Mouse (Mus musculus) forebrain, embryonic 15.5 days (tissue): ENCODE measurements around the gene Prune1. TPM values are rescaled to one million over a fixed set of nuclear protein-coding genes. Genes with fewer than 3 reads are reported as not detected.
A peak's percentile ranks its signal among the peaks of the same experiment; 100 is the strongest.

Experiments
- ATAC-seq: fragments of 200-750 bp; cut with Nextera tagmentation; replicated peaks from 2 replicates; pipeline ENCODE4 v1.8.0; 2017; ENCODE audit warnings: mild to moderate bottlenecking, moderate TSS enrichment, moderate library complexity
- H3K27ac ChIP-seq: fragments of 300-500 bp; sonication (generic); replicated peaks from 2 replicates; pipeline ENCODE4 v1.5.1; 2015; ENCODE audit warnings: mild to moderate bottlenecking, inconsistent platforms
- H3K27me3 ChIP-seq: fragments of 300-500 bp; sonication (generic); 2 replicates; pipeline ENCODE4 v1.6.1; 2015; ENCODE audit warnings: inconsistent platforms
- H3K36me3 ChIP-seq: fragments of 300-500 bp; sonication (generic); 2 replicates; pipeline ENCODE4 v1.6.1; 2015; ENCODE audit warnings: mild to moderate bottlenecking, inconsistent platforms
- H3K4me1 ChIP-seq: fragments of 300-500 bp; sonication (generic); 2 replicates; pipeline ENCODE4 v1.6.1; 2015; ENCODE audit warnings: inconsistent platforms
- H3K4me2 ChIP-seq: fragments of 300-500 bp; sonication (generic); replicated peaks from 2 replicates; pipeline ENCODE4 v1.6.1; 2015; ENCODE audit warnings: mild to moderate bottlenecking, inconsistent platforms
- H3K4me3 ChIP-seq: fragments of 300-500 bp; sonication (generic); 2 replicates; pipeline ENCODE4 v1.5.1; 2015; ENCODE audit warnings: mild to moderate bottlenecking, inconsistent platforms
- H3K9ac ChIP-seq: fragments of 300-500 bp; sonication (generic); replicated peaks from 2 replicates; pipeline ENCODE4 v1.6.1; 2015; ENCODE audit warnings: mild to moderate bottlenecking, inconsistent platforms
- H3K9me3 ChIP-seq: fragments of 300-500 bp; sonication (generic); 2 replicates; pipeline ENCODE4 v1.6.1; 2016; ENCODE audit warnings: inconsistent platforms
- WGBS: fragments of 180-500 bp; shearing (Covaris S2); methylation state at CpG from one replicate; pipeline ENCODE4 v1.1.7; 2015; ENCODE audit warnings: mixed read lengths; 5-methylcytosine and 5-hydroxymethylcytosine counted together
- polyA plus RNA-seq: library from polyadenylated mRNA; unstranded; fragments of >200 nt; fragmentation: Nextera tagmentation; extraction: Ambion mirVana; gene quantifications from 2 replicates; pipeline ENCODE4 v1.2.1, GENCODE M21; 2015

The Prune1 gene
- polyA plus RNA-seq, 1 experiment from 2014 or later: 44.4 TPM

DNA sequence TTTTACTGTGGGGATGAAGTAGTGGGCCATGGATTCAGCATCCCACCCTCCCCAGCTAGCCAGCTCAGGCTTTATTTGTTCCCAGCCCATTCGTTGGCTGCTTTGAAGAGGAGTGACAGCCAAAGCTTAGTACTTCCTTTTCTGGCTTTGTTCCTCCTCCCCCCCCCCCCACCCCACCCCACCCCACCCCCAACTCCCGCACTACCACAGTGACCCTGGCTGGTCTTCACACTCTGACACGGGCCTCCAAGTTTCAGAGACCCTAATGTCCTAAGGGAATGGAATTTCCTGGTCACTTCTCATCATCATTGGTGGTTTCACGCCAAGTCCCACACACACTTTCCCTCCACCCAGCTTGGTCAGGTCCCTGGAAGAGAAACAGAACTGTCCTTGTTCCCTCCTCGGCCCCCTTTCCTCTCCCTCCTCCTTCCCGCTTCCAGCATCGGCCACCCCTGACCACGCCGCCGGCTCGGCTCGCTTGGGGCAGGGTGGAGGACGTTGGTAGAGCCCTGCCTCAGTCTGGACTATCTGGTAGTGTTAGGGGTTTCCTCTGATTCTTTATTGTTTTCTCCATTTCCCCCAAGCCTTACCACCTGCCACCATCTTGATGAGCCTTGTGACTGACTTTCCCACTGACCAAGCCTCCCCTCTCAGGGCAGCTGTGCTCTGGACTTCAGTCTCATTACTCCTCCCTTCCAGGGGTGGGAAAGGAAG, 51.9 kb downstream of the Prune1 start:
- peak overlapping the region; percentile 97 for H3K9ac ChIP-seq
- peak; percentile 12; the same call in 1 of the 2 replicates for ATAC-seq
- under 1% methylated on average over 13 of the region's 13 CpGs for WGBS

DNA sequence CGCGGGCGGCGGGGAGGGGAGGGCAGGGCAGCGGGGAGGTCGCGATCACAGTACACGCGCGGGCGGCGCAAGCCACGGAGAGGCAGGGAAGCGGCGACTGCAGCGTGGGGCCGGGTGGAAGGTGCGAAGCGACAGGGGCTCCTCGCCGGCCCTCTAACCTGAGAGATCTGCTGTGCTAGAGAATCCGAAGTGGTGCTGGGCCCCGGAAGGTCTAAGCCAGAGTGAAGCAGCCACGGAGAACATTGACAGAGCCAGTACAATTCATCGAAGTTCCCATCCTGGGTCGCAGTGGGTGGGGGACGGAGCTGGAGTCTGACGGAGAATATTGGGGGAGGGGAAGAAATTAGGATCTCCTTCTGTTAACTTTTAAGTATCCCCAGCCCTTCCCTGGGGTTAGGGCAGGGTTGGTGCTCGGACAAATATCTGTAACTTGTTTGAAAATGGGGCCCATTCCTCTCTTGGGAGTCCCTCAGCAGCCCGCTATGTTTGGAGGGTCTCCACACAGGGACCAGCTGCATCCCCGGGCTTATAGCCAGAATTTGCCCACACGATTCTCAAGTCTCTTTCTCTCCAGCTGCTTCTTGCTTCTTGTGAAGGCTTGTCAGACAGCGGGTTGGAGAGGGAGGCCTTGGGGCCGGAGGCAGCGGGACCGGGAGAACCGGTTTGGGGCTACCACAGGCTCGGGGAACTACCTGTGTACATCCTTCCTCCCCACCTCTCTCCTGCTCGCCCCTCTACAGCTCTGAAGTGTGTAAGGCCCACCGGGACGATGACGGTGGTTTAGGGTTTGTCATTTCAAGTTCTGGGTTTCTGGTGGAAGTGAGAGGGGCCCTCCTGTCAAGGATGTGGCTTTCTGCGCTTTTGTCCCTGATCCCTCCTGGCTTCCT, 52.7 kb downstream of the Prune1 start:
- peak; percentile 5; the same call in 1 of the 2 replicates for ATAC-seq
- Histone ChIP-seq H3K27ac (peak overlapping the region; percentile 99), H3K9ac (peak overlapping the region; percentile 97), H3K4me1 (peaks cover 59% of the 10 kb centered on the region), H3K4me3 (peak overlapping the region; percentile 97), H3K4me2 (peak overlapping the region; percentile 90), H3K9me3 (no peaks in the 10 kb centered on the region), H3K36me3 (peaks cover 42% of the 10 kb centered on the region), H3K27me3 (no peaks in the 10 kb centered on the region)
- WGBS: 0% methylated on average over 42 of the region's 43 CpGs

More for the DNA sequence above, 51.9 kb downstream of the Prune1 start:
- Histone ChIP-seq H3K4me3 (peak overlapping the region; percentile 97), H3K9me3 (no peaks in the 10 kb centered on the region), H3K27me3 (no peaks in the 10 kb centered on the region), H3K27ac (peak overlapping the region; percentile 99), H3K4me2 (peak overlapping the region; percentile 90), H3K36me3 (peaks cover 46% of the 10 kb centered on the region), H3K4me1 (peaks cover 51% of the 10 kb centered on the region)

- Histone ChIP-seq H3K27ac (peak within 1 kb of the TSS; percentile 99), H3K9ac (peak within 1 kb of the TSS; percentile 97), H3K36me3 (peaks cover 42% of the 10 kb centered on the region), H3K9me3 (no peaks in the 10 kb centered on the region), H3K4me3 (peak within 1 kb of the TSS; percentile 97), H3K4me1 (peaks cover 63% of the 10 kb centered on the region), H3K27me3 (no peaks in the 10 kb centered on the region), H3K4me2 (peak within 1 kb of the TSS; percentile 90)
- ATAC-seq: peak; percentile 92
- WGBS: under 1% methylated on average over 63 of the region's 64 CpGs
These were observed 53.6 kb downstream of the Prune1 start, which contains the start of gene Cdc42se1 for GRCm38 (mm10) chr3:95228148-95228893. TSS of gene Cdc42se1 (plus strand) at chr3:95228732.

- Histone ChIP-seq H3K27ac (peak overlapping the region; percentile 99), H3K27me3 (no peaks in the 10 kb centered on the region), H3K4me3 (peak overlapping the region; percentile 97), H3K4me1 (peaks cover 70% of the 10 kb centered on the region), H3K36me3 (peaks cover 42% of the 10 kb centered on the region), H3K9ac (peak overlapping the region; percentile 97), H3K9me3 (no peaks in the 10 kb centered on the region), H3K4me2 (peak overlapping the region; percentile 90)
- ATAC-seq: no peak
- 7% methylated on average over 1 of the region's 1 CpGs for WGBS
These were observed 54.7 kb downstream of the Prune1 start for GRCm38 (mm10) chr3:95227214-95227613.

- WGBS: 12% methylated on average over 6 of the region's 6 CpGs
- Histone ChIP-seq H3K9me3 (no peaks in the 10 kb centered on the region), H3K4me3 (no peak overlapping the region), H3K27ac (no peak overlapping the region), H3K9ac (peak overlapping the region; percentile 11; the same call in 1 of the 2 replicates), H3K36me3 (peaks cover 58% of the 10 kb centered on the region), H3K27me3 (no peaks in the 10 kb centered on the region), H3K4me1 (peaks cover 49% of the 10 kb centered on the region), H3K4me2 (peak overlapping the region; percentile 26)
- no peak for ATAC-seq
These were observed 57.6 kb downstream of the Prune1 start for GRCm38 (mm10) chr3:95224295-95224694.

DNA sequence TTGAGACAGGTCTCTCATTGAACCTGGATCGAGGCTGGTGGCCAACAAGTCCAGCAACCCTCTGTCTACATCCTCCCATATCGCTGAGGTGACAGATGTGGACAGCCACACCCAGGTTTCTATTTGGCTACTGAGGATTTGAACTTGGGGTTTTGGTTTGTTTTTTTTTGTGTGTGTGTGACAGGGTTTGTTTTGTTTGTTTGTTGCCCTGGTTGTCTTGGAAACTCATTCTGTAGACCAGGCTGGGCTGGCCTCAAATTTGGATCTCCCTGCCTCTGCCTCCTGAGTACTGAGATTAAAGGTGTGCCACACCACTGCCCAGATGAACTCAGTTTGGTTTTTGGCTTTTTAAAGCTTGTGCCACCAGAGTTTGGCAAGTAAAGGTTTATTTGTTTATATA, 58.8 kb downstream of the Prune1 start:
- no peak overlapping the region for H3K27ac ChIP-seq
- H3K4me2 ChIP-seq: no peak overlapping the region
- H3K9me3 ChIP-seq: no peaks in the 10 kb centered on the region
- WGBS: 96% methylated on average over 2 of the region's 2 CpGs
- H3K4me1 ChIP-seq: peaks cover 56% of the 10 kb centered on the region
- H3K27me3 ChIP-seq: no peaks in the 10 kb centered on the region
- peaks cover 69% of the 10 kb centered on the region for H3K36me3 ChIP-seq
- no peak for ATAC-seq
- no peak overlapping the region for H3K9ac ChIP-seq
- no peak overlapping the region for H3K4me3 ChIP-seq

GRCm38 (mm10) chr3:95218466-95219137, 63.3 kb downstream of the Prune1 start:
- Histone ChIP-seq H3K36me3 (peaks cover 60% of the 10 kb centered on the region), H3K4me3 (peak overlapping the region; percentile 69)

DNA sequence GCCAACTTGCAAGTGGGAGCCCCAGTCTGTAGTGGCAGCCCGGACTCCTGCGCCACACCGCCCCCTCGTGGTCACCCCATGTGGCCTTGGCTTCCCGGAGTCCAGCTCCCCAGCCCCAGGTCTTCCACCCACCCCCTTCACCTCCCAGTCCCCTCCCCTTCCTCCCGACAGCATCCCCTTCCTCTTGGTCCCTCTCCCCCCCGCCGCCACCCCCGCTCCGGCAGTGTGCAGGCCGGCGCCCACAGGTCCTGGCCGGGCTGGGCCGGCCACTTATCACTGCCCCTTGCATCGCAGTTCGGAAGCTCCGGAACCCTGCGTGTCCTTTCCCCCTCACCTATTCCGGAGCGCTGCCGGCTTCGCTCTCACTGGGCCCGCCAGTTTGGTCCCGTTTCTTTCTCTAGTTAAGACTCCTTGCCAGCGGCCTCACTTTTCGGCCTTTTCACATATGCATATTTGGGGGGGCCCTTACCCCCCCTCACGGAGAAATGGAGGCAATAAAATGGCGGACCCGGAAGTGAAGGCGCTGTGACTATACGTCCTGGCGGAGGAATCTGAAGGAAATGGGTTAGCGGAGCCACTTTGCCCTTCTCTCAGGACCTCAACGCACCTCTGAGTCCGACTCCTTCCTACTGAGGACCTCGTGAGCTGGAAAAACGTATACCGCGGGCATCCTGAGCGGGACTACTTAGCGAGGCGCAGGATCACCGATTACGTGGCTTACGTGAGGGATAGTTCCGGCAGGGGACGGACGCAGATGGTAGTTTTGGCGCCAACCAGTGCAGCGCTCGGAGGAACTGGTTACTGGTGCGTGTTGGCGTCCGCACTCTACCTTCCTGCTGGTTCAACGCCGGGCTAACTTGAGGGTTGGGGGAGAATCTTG, 64.4 kb downstream of the Prune1 start, which contains the start of gene Gabpb2:
Gabpb2 (minus strand) TSS at position 662 of the 880 bp plus-strand sequence.
- Histone ChIP-seq H3K27me3 (no peaks in the 10 kb centered on the region), H3K9ac (peak within 1 kb of the TSS; percentile 84), H3K4me2 (peak within 1 kb of the TSS; percentile 59), H3K36me3 (peaks cover 51% of the 10 kb centered on the region), H3K9me3 (no peaks in the 10 kb centered on the region), H3K4me1 (peaks cover 31% of the 10 kb centered on the region), H3K4me3 (peak within 1 kb of the TSS; percentile 69), H3K27ac (peak within 1 kb of the TSS; percentile 97)
- WGBS: under 1% methylated on average over 50 of the region's 56 CpGs
- peak; percentile 89 for ATAC-seq

More at GRCm38 (mm10) chr3:95218466-95219137, 63.3 kb downstream of the Prune1 start:
- ATAC-seq: no peak
- 84% methylated on average over 6 of the region's 6 CpGs for WGBS
- H3K4me1 ChIP-seq: peaks cover 38% of the 10 kb centered on the region
- H3K27ac ChIP-seq: peak overlapping the region; percentile 97
- peak overlapping the region; percentile 84; the same call in 1 of the 2 replicates for H3K9ac ChIP-seq
- H3K9me3 ChIP-seq: no peaks in the 10 kb centered on the region
- H3K4me2 ChIP-seq: peak overlapping the region; percentile 59
- no peaks in the 10 kb centered on the region for H3K27me3 ChIP-seq

- 19% methylated on average over 4 of the region's 4 CpGs for WGBS
- Histone ChIP-seq H3K4me2 (peak overlapping the region; percentile 59), H3K9ac (peak overlapping the region; percentile 84), H3K4me3 (peak overlapping the region; percentile 69), H3K27ac (peak overlapping the region; percentile 97), H3K36me3 (peaks cover 53% of the 10 kb centered on the region), H3K9me3 (no peaks in the 10 kb centered on the region), H3K4me1 (peaks cover 27% of the 10 kb centered on the region), H3K27me3 (no peaks in the 10 kb centered on the region)
- ATAC-seq: peak; percentile 39; the same call in 1 of the 2 replicates
These were observed 65.1 kb downstream of the Prune1 start for GRCm38 (mm10) chr3:95216655-95217254.

DNA sequence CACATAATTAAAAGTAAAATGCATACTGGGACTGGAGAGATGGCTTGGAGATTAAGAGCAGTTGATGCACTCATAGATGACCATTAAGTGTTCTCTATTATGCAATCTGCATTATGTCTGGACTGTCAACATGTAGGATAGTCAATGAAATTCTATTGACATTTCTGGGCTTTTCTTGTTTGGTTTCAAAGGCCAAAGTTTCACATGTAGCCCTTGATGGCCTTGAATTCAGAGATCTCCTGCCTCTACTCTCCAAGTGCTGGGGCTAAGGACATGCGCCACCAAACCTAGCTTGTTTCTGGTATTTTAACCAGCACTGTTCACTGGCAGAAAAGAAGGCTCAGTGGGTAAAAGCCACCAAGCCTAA, 68.3 kb downstream of the Prune1 start:
- H3K4me1 ChIP-seq: peaks cover 20% of the 10 kb centered on the region
- peaks cover 25% of the 10 kb centered on the region for H3K36me3 ChIP-seq
- H3K9me3 ChIP-seq: no peaks in the 10 kb centered on the region
- H3K4me2 ChIP-seq: no peak overlapping the region
- no peaks in the 10 kb centered on the region for H3K27me3 ChIP-seq
- H3K9ac ChIP-seq: no peak overlapping the region
- H3K4me3 ChIP-seq: no peak overlapping the region
- ATAC-seq: no peak
- no peak overlapping the region for H3K27ac ChIP-seq
- 97% methylated on average over 1 of the region's 1 CpGs for WGBS
